Mouse (Mus musculus) embryonic facial prominence, embryonic 10.5 days (tissue): ENCODE measurements around the gene Mgat4b. TPM values are rescaled to one million over a fixed set of nuclear protein-coding genes. Genes with fewer than 3 reads are reported as not detected.
A peak's percentile ranks its signal among the peaks of the same experiment; 100 is the strongest.

Source experiments
- DNase-seq: peaks from one replicate; pipeline ENCODE4 v3.0.0-alpha.2; 2017; ENCODE audit warnings: low spot score
- H3K27ac ChIP-seq: fragments of 300-500 bp; sonication (generic); replicated peaks from 2 replicates; pipeline ENCODE4 v1.5.1; 2016; ENCODE audit warnings: mild to moderate bottlenecking
- H3K27me3 ChIP-seq: fragments of 300-500 bp; sonication (generic); replicated peaks from 2 replicates; pipeline ENCODE4 v1.6.1; 2016; ENCODE audit warnings: low read depth, mild to moderate bottlenecking; ENCODE audit not compliant: poor library complexity, severe bottlenecking
- H3K36me3 ChIP-seq: fragments of 300-500 bp; sonication (generic); replicated peaks from 2 replicates; pipeline ENCODE4 v1.6.1; 2016; ENCODE audit warnings: mild to moderate bottlenecking, moderate library complexity
- H3K4me1 ChIP-seq: fragments of 300-500 bp; sonication (generic); 2 replicates; pipeline ENCODE4 v1.6.1; 2016
- H3K4me3 ChIP-seq: fragments of 300-500 bp; sonication (generic); 2 replicates; pipeline ENCODE4 v1.5.1; 2016; ENCODE audit warnings: mild to moderate bottlenecking, moderate library complexity
- H3K9me3 ChIP-seq: fragments of 300-500 bp; sonication (generic); 2 replicates; pipeline ENCODE4 v1.6.1; 2016; ENCODE audit warnings: mild to moderate bottlenecking
- WGBS: fragments of 180-500 bp; shearing (Covaris S2); methylation state at CpG from one replicate; pipeline ENCODE4 v1.1.7; 2016; 5-methylcytosine and 5-hydroxymethylcytosine counted together
- polyA plus RNA-seq: library from polyadenylated mRNA; unstranded; fragments of >200 nt; fragmentation: Nextera tagmentation; extraction: Ambion mirVana; gene quantifications from 2 replicates; pipeline ENCODE4 v1.2.1, GENCODE M21; 2016

The Mgat4b gene
- polyA plus RNA-seq, 1 experiment from 2014 or later: 23.5 TPM

DNA sequence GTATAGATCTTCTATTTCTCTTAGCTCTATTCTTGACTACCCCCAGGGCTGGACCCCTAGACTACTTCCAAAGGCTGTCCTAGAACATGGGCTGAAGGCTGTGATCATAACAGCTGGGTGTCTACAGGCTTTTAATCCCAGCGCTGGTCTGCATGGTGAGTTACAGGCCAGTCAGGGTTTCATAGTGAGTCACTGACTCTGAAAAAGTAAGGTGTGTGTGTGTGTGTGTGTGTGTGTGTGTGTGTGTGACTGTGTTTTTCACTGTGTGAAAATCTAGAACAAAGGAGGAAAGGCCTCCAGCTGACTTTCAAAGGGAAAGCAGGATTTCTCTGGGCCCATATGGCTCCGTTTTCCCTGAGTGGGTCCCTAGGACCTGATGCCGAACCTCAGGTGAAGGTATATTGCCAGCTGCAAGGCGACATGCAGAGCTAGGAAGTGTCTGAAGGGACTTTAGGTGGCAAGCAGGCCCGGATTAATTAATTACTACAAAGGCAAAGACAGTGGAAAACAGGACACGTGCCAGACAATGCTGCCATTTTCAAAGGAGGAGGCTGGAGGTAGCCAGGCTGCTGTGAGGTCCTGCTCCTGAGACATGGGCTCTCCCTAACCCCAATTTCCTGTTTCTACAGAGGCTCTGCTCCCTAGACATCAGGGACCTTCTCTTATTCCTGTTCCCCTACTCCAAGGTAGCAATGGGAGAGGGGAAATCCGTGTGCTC, 12.0 kb downstream of the Mgat4b start:
- DNase-seq: no peak
- WGBS: 58% methylated on average over 7 of the region's 7 CpGs
- Histone ChIP-seq H3K9me3 (no peaks in the 10 kb centered on the region), H3K36me3 (no peaks in the 10 kb centered on the region), H3K27ac (no peak overlapping the region), H3K27me3 (peaks cover 28% of the 10 kb centered on the region), H3K4me3 (no peak overlapping the region), H3K4me1 (peaks cover 42% of the 10 kb centered on the region)

DNA sequence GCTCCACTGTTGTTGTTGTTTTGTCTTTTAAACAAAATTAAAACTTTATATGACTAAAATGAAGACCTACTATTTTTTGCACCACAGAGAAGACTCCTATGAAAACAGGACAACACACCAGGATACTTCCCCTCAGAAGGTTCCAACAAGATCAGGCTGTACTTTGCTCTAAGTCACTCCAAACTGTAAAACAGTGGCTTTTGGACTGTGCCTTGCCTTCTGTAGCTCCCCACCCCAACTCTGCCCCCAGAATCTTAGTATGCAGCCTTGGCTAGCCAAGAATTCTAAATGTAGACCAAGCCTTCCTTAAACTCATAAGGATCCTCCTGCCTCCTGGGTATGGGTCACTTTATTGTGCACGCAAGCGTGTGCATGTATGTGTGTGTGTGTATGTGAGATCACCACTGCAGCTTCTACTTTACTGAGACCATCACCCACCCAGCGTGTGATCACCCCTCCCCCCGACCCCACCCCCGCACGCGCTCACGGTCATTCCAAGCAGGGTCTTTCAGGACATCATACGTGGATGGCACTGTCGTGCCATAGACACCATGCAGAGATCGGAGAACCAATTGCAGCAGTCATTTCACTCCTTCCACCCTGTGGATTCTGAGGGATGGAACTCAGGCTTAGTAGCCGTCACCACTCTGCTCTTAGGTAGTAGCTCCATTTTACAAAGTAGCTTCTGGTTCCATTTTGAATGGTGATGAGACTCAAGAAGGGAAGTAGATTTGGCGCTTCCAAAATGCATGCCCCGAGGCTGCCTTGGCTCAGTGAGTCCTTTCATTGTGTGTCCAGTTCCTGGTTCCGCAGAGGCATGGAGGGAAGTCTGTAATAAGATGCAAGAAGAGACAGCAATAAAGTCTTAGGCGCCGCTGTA, 13.3 kb downstream of the Mgat4b start:
- H3K9me3 ChIP-seq: no peaks in the 10 kb centered on the region
- peak overlapping the region; percentile 94 for H3K27ac ChIP-seq
- WGBS: 7% methylated on average over 17 of the region's 17 CpGs
- peaks cover 28% of the 10 kb centered on the region for H3K27me3 ChIP-seq
- no peaks in the 10 kb centered on the region for H3K36me3 ChIP-seq
- peak; percentile 43 for DNase-seq
- H3K4me1 ChIP-seq: peaks cover 50% of the 10 kb centered on the region
- H3K4me3 ChIP-seq: peak overlapping the region; percentile 89

DNA sequence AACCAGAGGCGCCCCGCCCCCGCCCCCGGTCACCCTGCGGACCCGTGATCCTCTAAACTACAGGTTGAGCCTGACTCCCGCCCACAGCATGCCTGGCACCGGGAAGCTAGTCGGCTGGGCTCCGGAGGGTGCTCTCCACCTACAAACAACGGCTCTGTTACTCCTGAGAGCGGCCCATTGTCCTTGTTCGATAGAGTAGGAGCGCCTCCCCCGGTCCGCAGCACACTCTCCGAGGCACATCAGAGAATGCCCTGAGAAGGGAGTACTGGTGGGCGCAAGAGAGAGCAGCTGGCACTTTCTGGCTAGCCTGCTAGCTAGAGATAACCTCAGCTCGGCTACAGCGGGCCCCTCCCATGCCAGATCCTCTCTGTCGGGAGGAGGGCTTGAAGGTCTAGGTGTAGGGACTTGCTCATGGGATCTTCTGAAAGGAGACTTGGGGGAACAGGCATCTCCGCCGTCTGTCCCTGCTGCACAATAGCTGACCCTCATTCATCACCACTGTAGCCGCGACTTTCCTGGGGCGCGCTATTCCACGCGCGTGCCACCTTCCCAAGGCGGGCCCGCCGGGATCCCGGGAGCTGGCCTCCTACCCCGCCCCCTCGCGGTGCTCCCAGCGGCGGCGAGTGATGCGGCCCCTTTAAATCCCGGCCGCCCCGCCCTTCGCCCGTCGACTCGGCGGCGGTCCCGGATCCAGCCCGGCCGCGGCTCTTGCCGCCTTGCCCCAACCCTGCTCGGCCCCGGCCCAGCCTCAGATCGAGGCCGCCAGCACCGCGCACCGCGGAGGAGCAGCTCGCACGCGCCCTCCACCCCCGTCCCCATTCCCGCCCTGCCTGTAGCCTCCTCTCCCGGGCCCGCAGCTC, 14.2 kb downstream of the Mgat4b start:
- Histone ChIP-seq H3K27me3 (peaks cover 35% of the 10 kb centered on the region), H3K36me3 (no peaks in the 10 kb centered on the region), H3K4me3 (peak overlapping the region; percentile 89), H3K9me3 (no peaks in the 10 kb centered on the region), H3K27ac (peak overlapping the region; percentile 94), H3K4me1 (peaks cover 59% of the 10 kb centered on the region)
- under 1% methylated on average over 70 of the region's 70 CpGs for WGBS
- peak; percentile 86 for DNase-seq

DNA sequence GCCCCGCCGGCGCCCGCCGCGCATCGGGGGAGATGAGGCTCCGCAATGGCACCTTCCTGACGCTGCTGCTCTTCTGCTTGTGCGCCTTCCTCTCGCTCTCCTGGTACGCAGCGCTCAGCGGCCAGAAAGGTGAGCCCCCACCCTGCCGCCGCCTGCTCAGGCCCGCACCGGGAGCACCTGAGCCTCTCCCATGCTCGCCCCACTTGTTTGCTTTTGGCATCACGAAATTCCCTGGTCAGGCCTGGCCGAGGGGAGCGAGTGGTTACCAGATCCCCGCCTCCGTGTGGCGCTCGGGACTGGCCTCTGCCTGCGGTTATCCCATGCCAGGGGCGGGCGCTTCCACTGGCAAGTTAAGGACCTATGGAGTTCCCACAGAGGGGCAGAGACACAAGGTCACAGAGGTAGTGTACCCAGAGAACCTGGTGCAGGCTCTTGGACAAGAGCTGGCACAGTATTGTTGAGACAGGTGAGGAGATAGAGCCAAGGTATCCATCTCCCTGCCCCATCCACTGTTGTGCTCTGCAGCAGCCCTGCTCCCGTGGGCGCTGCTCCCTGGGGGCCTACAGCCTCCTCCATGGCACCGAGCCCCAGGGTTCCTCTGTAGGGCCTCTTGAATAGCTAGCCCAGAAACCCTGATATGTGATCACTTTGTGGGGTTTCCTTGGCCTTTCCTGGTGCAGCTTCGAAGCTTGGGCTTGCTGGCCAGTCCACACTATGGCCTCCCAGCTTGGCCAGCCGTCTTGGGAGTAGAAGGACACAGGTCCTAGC, 15.1 kb downstream of the Mgat4b start:
- peak overlapping the region; percentile 89 for H3K4me3 ChIP-seq
- H3K27me3 ChIP-seq: peaks cover 44% of the 10 kb centered on the region
- DNase-seq: peak; percentile 67

DNA sequence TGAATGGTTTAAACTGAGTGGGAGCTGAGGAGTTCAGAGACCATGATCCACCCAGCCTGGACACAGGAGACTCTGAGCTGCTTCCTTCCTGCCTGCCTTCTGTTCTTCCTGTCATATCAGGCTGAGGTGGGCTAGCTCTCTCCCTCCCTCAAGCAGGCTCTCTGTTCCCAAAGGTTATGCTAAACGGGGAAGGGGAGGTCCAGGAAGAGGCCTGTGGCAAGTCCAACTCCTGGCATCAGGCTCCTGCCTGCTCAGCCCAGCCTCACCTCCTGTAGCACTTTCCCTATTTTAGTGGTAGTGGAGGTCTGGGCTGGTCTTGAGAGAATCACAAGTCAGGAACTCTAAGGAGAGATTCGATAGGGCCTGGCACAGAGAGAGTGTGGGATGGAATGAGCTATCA, 15.7 kb downstream of the Mgat4b start:
- 36% methylated on average over 2 of the region's 2 CpGs for WGBS
- H3K27me3 ChIP-seq: peaks cover 47% of the 10 kb centered on the region
- no peak for DNase-seq
- H3K27ac ChIP-seq: peak overlapping the region; percentile 94
- H3K4me1 ChIP-seq: peaks cover 72% of the 10 kb centered on the region
- H3K4me3 ChIP-seq: peak overlapping the region; percentile 89
- H3K9me3 ChIP-seq: no peaks in the 10 kb centered on the region
- H3K36me3 ChIP-seq: peaks cover 5% of the 10 kb centered on the region

More for the DNA sequence above, 15.1 kb downstream of the Mgat4b start:
- H3K36me3 ChIP-seq: peaks cover 3% of the 10 kb centered on the region
- 3% methylated on average over 34 of the region's 34 CpGs for WGBS
- no peaks in the 10 kb centered on the region for H3K9me3 ChIP-seq
- H3K27ac ChIP-seq: peak overlapping the region; percentile 94
- H3K4me1 ChIP-seq: peaks cover 68% of the 10 kb centered on the region

DNA sequence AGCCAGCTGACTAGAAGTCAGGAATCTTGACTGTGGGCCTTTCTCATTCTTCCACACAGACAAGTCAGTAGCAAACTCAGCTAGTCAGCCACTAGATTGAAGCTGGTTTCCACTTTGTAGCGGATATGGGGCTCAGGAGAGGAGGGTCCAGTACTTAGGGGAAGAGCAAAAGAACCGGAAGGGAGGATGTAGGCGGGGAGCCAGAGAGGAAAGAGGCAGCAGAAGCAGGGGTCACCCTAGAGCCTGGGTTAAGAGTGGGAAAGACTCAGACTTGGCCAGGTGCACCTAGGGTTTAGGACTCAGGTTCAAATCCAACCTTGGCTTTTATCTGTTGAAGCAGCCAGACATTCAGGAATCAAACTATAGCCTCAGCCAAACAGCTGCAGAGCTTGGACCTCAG, 16.5 kb downstream of the Mgat4b start:
- Histone ChIP-seq H3K4me1 (peaks cover 78% of the 10 kb centered on the region), H3K27ac (no peak overlapping the region), H3K9me3 (no peaks in the 10 kb centered on the region), H3K27me3 (peaks cover 47% of the 10 kb centered on the region), H3K4me3 (peak overlapping the region; percentile 89; the same call in 1 of the 2 replicates), H3K36me3 (peaks cover 14% of the 10 kb centered on the region)
- no peak for DNase-seq
- 70% methylated on average over 3 of the region's 3 CpGs for WGBS

DNA sequence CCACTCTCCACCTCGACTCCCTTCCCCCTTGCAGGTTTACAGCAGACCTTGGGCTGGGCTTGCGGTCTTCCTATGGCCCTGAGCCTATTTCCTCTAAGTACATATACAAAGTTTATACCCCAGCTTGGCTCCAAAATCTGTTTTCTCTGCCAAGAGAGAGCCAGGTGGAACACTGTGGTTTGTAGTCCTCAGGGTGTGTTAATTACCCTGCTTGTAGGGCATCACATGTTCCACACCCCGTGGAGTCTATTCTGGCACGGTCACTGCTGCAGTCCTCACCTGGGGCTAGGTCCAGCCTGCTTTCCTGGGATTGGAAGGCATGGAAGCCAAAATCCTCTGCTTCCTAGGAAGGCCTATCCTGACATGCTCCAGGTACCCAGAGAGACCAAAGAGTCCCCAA, 17.0 kb downstream of the Mgat4b start:
- peaks cover 78% of the 10 kb centered on the region for H3K4me1 ChIP-seq

DNA sequence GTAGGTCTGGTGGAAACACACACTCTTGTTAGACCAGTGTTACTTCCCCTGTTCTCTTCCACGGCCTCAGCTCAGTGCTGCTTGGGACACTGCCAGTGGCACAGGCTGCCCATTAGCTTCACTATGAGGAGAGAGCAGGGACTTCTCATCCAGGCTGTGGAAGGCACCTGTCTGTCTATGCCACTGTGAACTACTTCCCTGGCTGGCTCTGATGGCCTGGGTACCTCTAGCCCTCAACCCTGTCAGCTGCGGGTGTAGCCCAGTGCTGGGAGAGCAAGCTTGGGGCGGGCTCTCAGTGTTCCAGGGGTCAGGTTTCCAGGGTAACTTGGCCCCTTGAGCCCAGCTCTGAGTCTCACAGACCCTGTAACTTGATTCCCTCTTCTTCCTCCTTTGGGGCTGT, 18.1 kb downstream of the Mgat4b start:
- peak; percentile 65 for DNase-seq
- H3K4me3 ChIP-seq: peak overlapping the region; percentile 11

More for the DNA sequence above, 17.0 kb downstream of the Mgat4b start:
- DNase-seq: no peak
- H3K27me3 ChIP-seq: peaks cover 42% of the 10 kb centered on the region
- H3K36me3 ChIP-seq: peaks cover 19% of the 10 kb centered on the region
- H3K9me3 ChIP-seq: no peaks in the 10 kb centered on the region
- H3K27ac ChIP-seq: no peak overlapping the region
- no peak overlapping the region for H3K4me3 ChIP-seq
- whole genome bisulfite sequencing: 94% methylated on average over 4 of the region's 4 CpGs

DNA sequence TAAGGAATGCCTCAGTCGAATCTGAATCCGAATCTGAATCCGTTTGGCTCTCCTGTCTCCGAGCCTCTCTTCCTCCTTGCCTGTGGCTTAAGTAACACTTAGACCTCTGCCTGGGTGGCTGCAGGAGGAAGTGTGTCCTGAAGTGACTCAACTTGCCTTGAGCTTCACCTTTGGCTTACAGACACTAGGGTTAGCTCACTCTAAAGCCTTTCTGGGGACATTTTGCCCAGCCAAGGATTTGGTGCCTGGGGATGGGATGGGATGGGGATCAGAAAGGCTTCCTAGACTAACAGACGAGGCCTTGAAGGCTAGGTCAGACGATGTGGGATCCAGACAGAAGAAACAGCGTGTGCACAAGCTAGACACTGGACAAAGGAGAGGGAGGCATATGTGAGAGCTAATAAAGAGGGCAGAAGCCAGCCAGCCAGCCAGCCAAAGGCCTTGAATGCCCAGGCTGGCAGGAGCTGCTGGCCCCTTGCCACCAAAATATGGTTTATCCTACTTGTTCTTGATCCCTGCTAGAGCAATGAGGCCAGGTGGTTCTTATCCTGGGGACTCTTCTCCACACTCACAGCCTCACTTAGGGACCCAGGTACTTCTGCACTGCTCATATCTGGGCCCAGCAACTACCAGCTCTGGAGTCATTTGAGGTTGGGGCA, 18.7 kb downstream of the Mgat4b start:
- DNase-seq: no peak
- peak overlapping the region; percentile 26; the same call in 1 of the 2 replicates for H3K27ac ChIP-seq
- WGBS: 36% methylated on average over 7 of the region's 7 CpGs
- H3K36me3 ChIP-seq: peaks cover 35% of the 10 kb centered on the region
- H3K27me3 ChIP-seq: peaks cover 31% of the 10 kb centered on the region
- no peaks in the 10 kb centered on the region for H3K9me3 ChIP-seq
- peak overlapping the region; percentile 11; the same call in 1 of the 2 replicates for H3K4me3 ChIP-seq
- peaks cover 69% of the 10 kb centered on the region for H3K4me1 ChIP-seq

More for the DNA sequence above, 18.1 kb downstream of the Mgat4b start:
- Histone ChIP-seq H3K4me1 (peaks cover 75% of the 10 kb centered on the region), H3K27ac (peak overlapping the region; percentile 49; the same call in 1 of the 2 replicates), H3K9me3 (no peaks in the 10 kb centered on the region), H3K36me3 (peaks cover 29% of the 10 kb centered on the region), H3K27me3 (peaks cover 33% of the 10 kb centered on the region)
- WGBS: 15% methylated on average over 3 of the region's 3 CpGs

DNA sequence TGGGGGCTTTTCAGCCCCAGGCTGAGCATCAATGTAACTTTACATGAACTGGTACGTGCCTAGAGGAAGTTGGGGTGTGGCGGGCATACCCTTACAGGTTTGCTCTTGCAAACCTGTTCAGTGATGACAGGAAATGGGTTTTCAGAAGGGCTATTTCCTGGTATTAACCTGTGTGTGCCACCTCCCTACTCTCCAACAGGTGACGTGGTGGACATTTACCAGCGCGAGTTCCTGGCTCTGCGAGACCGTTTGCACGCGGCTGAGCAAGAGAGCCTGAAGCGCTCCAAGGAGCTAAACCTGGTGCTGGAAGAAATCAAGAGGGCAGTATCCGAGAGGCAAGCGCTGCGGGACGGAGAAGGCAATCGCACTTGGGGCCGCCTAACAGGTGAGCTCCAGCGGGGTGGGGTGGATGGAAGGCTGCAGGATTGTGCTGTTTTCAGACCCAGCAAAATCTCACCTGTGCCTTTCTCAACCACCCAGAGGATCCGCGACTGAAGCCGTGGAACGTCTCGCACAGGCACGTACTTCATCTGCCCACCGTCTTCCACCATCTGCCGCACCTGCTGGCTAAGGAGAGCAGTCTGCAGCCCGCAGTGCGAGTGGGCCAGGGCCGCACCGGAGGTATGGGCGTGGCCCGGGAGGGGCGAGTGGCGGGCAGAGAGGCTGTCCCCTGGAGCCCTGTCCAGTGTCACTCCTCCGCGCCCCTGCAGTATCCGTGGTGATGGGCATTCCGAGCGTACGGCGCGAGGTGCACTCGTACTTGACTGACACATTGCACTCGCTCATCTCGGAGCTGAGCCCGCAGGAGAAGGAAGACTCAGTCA, 20.0 kb downstream of the Mgat4b start:
- Histone ChIP-seq H3K36me3 (peaks cover 47% of the 10 kb centered on the region), H3K4me1 (peaks cover 63% of the 10 kb centered on the region), H3K4me3 (peak overlapping the region; percentile 49), H3K9me3 (no peaks in the 10 kb centered on the region), H3K27me3 (peaks cover 44% of the 10 kb centered on the region), H3K27ac (no peak overlapping the region)
- 23% methylated on average over 45 of the region's 45 CpGs for WGBS
- peak; percentile 36 for DNase-seq
